Mouse (Mus musculus): ENCODE measurements around the gene Rtl10. TPM values are rescaled to one million over a fixed set of nuclear protein-coding genes. Genes with fewer than 3 reads are reported as not detected.

Rtl10 gene
- total RNA-seq, 2 experiments from 2014 or later, result 2.4 to 3.1 TPM

- no peak for DNase-seq
These were observed 49.2 kb downstream of the Rtl10 start for GRCm38 (mm10) chr16:18547891-18548290.

Other genes starting within 250 kb of the Rtl10 start
- gene Gm49776, start 240.6 kb upstream of the Rtl10 start, total RNA-seq (2021), result not detected
- gene Dgcr8, start 209.7 kb upstream of the Rtl10 start, total RNA-seq (2021), result 10 to 100 TPM; 14.7 to 16.2 TPM
- 10 to 100 TPM; 37.3 to 37.6 TPM for gene Tango2, start 150.8 kb upstream of the Rtl10 start, total RNA-seq (2021)
- 10 to 100 TPM; 12.5 to 14.3 TPM for gene Arvcf, start 150.7 kb upstream of the Rtl10 start, total RNA-seq (2021)
- gene Txnrd2, start 72.5 kb upstream of the Rtl10 start, total RNA-seq (2021), result 10 to 100 TPM; 16.0 to 16.9 TPM
- gene Comt, start 72.0 kb upstream of the Rtl10 start, total RNA-seq (2021), result 10 to 100 TPM; 33.3 to 44.8 TPM
- gene Gnb1l, start 188 bp upstream of the Rtl10 start, total RNA-seq (2021), result 1 to 10 TPM; 3.4 to 3.6 TPM
- 10 to 100 TPM in 1 of 2 experiments, 1 to 10 TPM in 1; 5.3 to 42.0 TPM for gene Tbx1, start 91.8 kb downstream of the Rtl10 start, total RNA-seq (2021)
- under 1 TPM in 1 of 2 experiments, not detected in 1; 0.28 TPM for gene Gp1bb, start 123.5 kb downstream of the Rtl10 start, total RNA-seq (2021)
- gene Gm49601, start 127.5 kb downstream of the Rtl10 start, total RNA-seq (2021), result 1 to 10 TPM; 1.3 to 2.4 TPM
- gene Sept5, start 131.1 kb downstream of the Rtl10 start, total RNA-seq (2021), result 1 to 10 TPM; 5.5 to 5.8 TPM

Measured in gastrocnemius, postnatal 25 days (tissue).